Mouse (Mus musculus): ENCODE results near the gene Mfrp.
A peak's percentile ranks its signal among the peaks of the same experiment; 100 is the strongest.

GRCm38 (mm10) chr9:44083392-44084121, 18.0 kb upstream of the Mfrp start:
- TF ChIP-seq TCF12 (IDR thresholded peaks at IDR 0.05; ENCODE audit: low read depth, low read length), result no peak
- no peak for TF ChIP-seq TAL1 (IDR thresholded peaks at IDR 0.05; ENCODE audit: low read length)
- TF ChIP-seq USF1 (IDR thresholded peaks at IDR 0.05; ENCODE audit: low read depth, low read length), result peak; percentile 64
- peak in 1 of 2 experiments; percentile 23; a peak in 1 of 4 replicates for TF ChIP-seq POLR2A (IDR thresholded peaks at IDR 0.05; ENCODE audit: control insufficient read depth in 1 of 2, insufficient read depth in 1 of 2, low read depth in 1 of 2, low read length in 2 of 2, poor library complexity in 1 of 2)
- TF ChIP-seq CTCF (IDR thresholded peaks at IDR 0.05 in 2 of 3, conservative IDR thresholded peaks at IDR 0.05 in 1 of 3; ENCODE audit: control insufficient read depth in 1 of 3, insufficient read depth in 1 of 3, low read depth in 2 of 3, low read length in 3 of 3, poor library complexity in 1 of 3, severe bottlenecking in 1 of 3), result no peak
- TF ChIP-seq EP300 (IDR thresholded peaks at IDR 0.05; ENCODE audit: low read depth in 1 of 2, low read length in 2 of 2), result 0 out of 4 replicates have a peak, but pooled peaks of 1 of the 2 experiments have one; percentile 7
- no peak for TF ChIP-seq CHD2 (IDR thresholded peaks at IDR 0.05; ENCODE audit: low read length)
- TF ChIP-seq ZMIZ1 (IDR thresholded peaks at IDR 0.05; ENCODE audit: low read depth, low read length), result no peak
- TF ChIP-seq ZNF384 (IDR thresholded peaks at IDR 0.05; ENCODE audit: low read depth, low read length), result no peak
- TF ChIP-seq SMC3 (IDR thresholded peaks at IDR 0.05; ENCODE audit: low read depth, low read length), result no peak
- no peak for TF ChIP-seq ZKSCAN1 (IDR thresholded peaks at IDR 0.05; ENCODE audit: low read depth, low read length)
- TF ChIP-seq MEF2A (IDR thresholded peaks at IDR 0.05; ENCODE audit: extremely low read depth, insufficient replicate concordance, low read depth, low read length, poor library complexity, severe bottlenecking), result no peak
- no peak for TF ChIP-seq NRF1 (IDR thresholded peaks at IDR 0.05; ENCODE audit: insufficient read depth, low read depth, low read length, poor library complexity, severe bottlenecking)
